Mouse (Mus musculus) olfactory bulb, adult 2 months (tissue): Measurements from ENCODE around the gene Aplp2.

Source experiments
- CTCF ChIP-seq: fragments of 200-500 bp; IDR thresholded peaks from 2 replicates; pipeline ENCODE4 v1.5.1; 2012; ENCODE audit warnings: low read depth, mild to moderate bottlenecking, low read length, moderate library complexity; ENCODE audit not compliant: insufficient read depth
- POLR2A ChIP-seq: fragments of 200-500 bp; IDR thresholded peaks from 2 replicates; pipeline ENCODE4 v1.6.1; 2012; ENCODE audit warnings: mild to moderate bottlenecking, low read depth, low read length, moderate library complexity; ENCODE audit not compliant: insufficient read depth

- no peak for TF ChIP-seq CTCF
- TF ChIP-seq POLR2A = no peak
Measured at GRCm38 (mm10) chr9:31243939-31244333, 32.3 kb upstream of the Aplp2 start.
